Mouse (Mus musculus) megakaryocyte, adult 5-6 weeks (primary cell): Measurements from ENCODE around the gene Tmem38b. TPM values are rescaled to one million over a fixed set of nuclear protein-coding genes. Genes with fewer than 3 reads are reported as not detected.
"Not testable (repeated sequence)": the region's sequence is repeated elsewhere in the genome, so short reads cannot be mapped to it uniquely, and the experiment has no call there.

Experiments used
- ATAC-seq: 2 replicates; pipeline ENCODE4 v1.8.0; 2016; ENCODE audit warnings: mild to moderate bottlenecking, inconsistent platforms; ENCODE audit not compliant: poor library complexity, severe bottlenecking
- total RNA-seq, 2 experiments: library from RNA; stranded (forward) in 1 of 2; stranded (reverse) in 1 of 2; fragments of 153-499, 151-499 nt in 1 of 2; fragments of 221-1000, 200-1000 nt in 1 of 2; gene quantifications; 2 replicates each; pipeline versions ENCODE4 v1.2.3 to v1.2.4; 2015 to 2017

Gene Tmem38b
- total RNA-seq (2015), result 37.6 and 39.2 TPM in 2 replicates
- 15.3 and 18.3 TPM in 2 replicates for total RNA-seq (2017)

- ATAC-seq, result peak; percentile 81
These were observed at the start of gene Tmem38b for GRCm38 (mm10) chr4:53825821-53826605. Gene Tmem38b, plus strand, starts transcription at chr4:53826045.

DNA sequence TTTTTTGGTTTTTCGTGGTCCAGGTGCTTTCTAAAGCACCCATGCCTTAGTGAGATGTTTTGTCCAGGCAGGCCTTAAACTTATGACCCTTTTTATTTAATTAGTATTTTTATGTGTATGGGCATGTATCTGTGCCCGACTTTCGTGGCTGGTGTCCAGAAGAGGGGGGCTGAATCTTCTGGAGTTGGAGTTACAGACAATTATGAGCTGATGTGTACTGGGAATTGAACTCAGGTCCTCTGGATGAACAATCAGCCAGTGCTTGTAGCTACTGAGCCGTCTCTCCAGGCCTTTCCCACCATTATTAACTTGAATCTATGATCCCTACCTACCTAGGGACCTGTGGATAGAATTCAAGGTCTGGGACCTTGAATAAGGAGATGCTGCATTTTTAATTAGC, 44.4 kb upstream of the Tmem38b start:
- no peak for ATAC-seq

- peak; percentile 44; the same call in 1 of the 2 replicates for ATAC-seq
These were observed 43.4 kb upstream of the Tmem38b start for GRCm38 (mm10) chr4:53782216-53783070.

DNA sequence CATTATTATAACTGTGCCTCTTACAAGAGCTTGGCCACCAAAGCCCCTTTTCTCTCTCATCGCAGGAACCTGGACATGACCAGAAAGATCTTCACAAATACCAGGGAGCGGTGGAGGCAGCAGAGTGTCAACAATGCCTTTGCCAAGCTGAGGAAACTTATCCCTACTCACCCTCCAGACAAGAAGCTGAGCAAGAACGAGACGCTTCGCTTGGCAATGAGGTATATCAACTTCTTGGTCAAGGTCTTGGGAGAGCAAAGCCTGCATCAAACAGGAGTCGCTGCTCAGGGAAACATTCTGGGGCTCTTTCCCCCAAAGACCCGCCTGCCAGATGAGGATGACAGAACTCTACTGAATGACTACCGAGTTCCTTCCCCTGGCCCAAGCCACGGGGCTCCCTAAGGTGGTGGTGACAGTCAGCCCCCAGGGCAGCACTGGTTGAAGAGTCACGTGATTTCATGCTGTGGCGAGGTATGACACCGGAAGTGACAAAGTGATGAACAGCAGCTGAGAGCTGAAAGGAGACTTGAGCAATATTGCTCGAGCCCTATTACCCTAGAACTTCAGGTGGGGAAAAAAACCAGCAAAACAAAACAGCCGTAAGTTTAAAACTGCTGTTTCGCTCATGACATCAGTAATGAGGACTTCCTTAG, 40.0 kb upstream of the Tmem38b start:
- ATAC-seq, result peak; percentile 80

DNA sequence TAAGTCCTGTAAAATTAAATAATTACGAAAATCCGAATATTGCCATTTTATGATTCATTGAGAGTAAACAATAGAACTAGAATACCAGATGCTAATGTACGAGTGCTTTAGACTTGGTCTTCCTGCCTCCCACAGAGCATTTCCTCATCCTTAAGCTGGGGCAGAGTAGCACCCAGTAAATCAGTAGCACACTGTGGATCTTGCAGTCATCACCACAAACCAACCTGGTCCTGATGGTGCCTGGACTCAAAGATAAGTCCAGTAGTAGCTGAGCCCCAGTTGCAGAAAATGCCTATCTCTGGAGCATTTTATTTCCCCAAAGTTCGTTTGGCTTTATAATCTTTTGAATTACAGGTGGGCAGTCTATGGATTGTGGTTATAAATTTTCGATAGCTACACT, 39.0 kb upstream of the Tmem38b start:
- ATAC-seq, result no peak

DNA sequence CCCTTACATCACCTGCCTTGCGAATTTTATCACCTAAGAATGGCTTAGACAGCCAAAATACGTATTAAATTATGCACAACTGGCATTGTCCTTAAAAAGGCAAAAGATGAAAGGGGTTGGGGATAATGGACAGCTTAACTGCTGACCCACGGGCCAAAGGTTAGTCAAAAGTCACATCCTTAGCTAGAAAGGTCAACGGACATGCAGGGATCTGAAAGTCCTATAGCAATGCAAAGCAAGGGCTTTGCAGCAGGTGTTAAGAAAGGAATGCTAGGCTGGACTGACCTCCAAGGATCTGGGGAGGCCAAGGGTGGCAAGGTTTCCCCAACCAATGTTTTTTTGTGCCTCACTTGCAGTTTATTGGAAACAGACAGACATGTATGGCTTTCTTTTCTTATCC, 36.5 kb upstream of the Tmem38b start:
- no peak for ATAC-seq

DNA sequence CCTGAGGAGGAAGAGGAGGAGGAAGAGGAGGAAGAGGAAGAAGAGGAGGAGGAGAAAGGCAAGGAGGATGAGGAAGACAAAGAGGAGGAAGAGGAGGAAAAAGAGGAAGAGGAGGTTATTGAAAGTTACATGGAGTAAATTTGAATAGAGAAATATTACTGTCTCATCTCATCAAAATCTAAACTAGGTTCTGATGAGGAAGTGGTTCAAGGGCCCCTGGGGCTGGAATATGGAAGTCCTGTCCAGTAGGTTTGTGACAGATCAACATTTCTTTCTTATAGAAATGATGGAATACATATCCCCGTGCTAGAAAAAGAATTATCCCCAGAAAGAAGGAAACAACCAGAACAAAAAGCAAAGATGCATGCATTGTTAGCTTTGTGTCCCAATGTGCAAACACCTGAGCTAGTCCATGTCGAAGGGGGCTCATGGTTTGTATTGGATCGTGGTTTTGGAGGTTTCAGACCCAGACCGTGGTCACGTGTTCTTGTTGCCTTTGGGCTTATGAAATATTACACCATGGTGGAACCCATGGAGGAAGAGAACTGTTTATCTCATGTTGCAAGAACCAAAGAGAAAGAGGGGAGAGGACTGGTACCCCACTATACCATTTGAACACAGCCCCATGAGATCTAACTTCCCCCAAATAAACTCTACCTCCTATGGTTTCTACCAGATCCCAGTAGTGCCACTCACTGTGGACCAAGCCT, 31.4 kb upstream of the Tmem38b start:
- peak; percentile 70 for ATAC-seq

DNA sequence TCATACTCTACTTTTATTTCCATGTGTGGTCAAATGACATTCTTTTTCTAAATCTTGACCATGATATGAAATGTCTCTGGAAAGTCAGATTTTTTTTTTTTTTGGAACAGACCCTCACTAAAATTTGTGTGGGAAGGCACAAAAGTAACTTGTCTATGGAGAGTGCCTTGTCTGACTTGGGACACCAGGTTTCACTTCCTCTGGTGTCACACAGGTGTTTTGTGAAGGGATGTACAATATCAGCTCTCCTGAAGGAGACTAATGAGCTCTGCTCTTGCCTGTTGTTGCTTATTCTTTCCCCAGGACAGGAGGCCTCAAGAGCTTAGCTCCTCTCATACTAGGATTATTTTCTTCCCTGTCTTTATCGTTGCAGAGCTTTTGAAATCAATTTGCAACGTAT, 30.8 kb upstream of the Tmem38b start:
- ATAC-seq, result no peak

GRCm38 (mm10) chr4:53795706-53796105, 30.1 kb upstream of the Tmem38b start:
- no peak for ATAC-seq

GRCm38 (mm10) chr4:53796865-53797772, 28.7 kb upstream of the Tmem38b start:
- ATAC-seq, result no peak

DNA sequence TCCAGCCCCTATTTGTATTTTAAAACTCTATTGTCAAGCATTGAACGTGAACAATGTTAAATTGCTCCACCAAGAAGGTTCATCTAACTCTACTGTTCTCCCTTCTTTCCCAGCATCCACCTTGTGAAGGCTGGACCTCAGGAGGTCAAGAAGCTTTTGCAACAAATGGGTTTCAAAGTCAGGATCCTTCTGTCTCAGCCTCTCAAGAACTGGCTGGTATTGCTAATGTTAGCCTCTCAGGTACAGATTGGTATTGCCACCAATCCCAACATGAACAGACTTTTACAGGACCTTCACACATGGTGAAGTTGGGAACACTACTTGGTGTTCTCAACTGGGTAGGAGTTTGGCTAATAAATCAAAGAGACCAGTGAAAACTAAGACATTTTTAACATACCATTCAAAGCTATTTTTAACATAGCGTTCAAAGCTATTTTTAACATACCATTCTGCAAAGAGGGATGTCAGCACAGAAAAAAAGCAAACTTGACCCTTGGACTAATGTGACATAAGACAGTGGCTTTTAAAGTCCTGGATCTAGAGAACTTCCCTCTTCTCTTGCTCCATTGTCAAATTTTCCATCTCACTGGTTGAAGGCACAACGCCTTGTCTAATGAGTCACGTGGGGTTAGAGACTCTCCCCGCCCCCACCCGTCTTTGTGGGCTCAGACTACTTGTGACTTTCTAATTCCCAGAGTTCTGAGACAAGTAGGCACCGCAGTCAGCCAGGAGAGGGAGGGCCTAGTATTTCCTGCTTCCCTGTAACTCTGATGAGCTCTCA, 26.8 kb upstream of the Tmem38b start:
- ATAC-seq, result peak; percentile 48

DNA sequence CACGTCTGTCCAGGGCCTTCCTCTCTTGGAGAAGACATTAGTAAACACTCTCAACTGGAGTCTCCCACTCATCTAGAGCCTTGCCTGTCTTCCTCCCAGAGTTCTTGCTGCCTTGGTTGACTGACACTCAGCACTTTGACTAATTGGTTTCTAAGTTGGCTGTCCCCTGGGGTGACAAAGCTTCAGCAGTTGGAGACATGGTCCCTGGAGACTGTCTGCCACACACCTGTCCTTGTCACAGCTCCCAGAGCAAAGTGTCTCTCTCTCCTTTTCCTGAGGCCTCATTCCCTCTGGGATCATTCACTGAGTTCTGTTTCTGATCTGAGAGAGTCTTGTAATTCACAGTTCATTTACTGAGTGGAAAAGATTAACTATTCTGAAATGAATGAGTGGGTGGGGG, 26.1 kb upstream of the Tmem38b start:
- ATAC-seq, result no peak

- ATAC-seq, result not testable (repeated sequence)
These were observed 22.2 kb upstream of the Tmem38b start for GRCm38 (mm10) chr4:53803674-53804073.

DNA sequence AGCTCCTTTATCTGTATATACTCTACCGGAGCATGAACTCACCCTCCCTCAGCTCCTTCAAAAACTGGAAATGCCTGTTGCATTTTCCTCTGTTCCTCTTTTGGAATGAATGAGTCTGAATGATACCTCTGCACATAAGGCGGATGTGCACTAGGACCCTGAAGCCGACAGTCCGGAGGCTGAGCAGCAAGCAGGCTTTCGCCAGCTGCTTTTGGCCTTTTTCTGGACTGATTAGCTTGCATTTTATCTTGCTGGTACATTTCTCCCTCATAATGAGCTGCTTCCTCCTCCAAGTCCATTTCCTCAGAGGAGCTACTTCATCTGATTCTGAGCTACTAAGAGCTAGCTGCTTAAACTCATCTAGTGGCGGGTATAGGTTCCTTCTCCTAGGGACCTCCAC, 19.4 kb upstream of the Tmem38b start:
- ATAC-seq, result not testable (repeated sequence)

DNA sequence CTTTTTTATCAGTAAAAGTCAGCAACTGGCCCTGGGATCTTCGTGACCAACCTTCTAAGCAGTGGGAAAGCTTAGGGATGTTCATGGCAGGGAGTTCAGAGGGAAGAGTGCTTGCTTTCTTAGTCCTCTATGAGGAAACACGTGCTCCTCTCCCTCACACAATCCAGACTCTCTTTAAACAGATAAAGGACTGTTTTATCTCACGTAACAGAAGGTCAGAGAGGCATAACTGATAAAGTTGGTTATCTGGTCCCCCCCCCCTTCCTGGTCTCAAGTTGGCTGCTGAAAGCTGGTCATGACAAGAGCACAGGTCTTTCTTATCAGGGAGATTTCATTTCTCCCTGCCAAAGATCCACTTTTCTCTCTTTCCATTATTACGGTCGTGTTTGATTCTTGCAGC, 7.5 kb upstream of the Tmem38b start:
- ATAC-seq, result no peak

GRCm38 (mm10) chr4:53823697-53824096, 2.1 kb upstream of the Tmem38b start:
- peak; percentile 46 for ATAC-seq

- no peak for ATAC-seq
These were observed 1.0 kb upstream of the Tmem38b start for GRCm38 (mm10) chr4:53824831-53825230.

GRCm38 (mm10) chr4:53826641-53827248, 900 bp downstream of the Tmem38b start:
- peak; percentile 37 for ATAC-seq
